Mouse (Mus musculus): ENCODE measurements at regions not wholly inside any gene's neighbourhood (a gene's known extent, or its start where the extent isn't known, plus 50 kb on each side); places are given as distances from the start of the nearest gene placed in this dataset.
A peak's percentile ranks its signal among the peaks of the same experiment; 100 is the strongest.
"Not testable (repeated sequence)": the region's sequence is repeated elsewhere in the genome, so short reads cannot be mapped to it uniquely, and the experiment has no call there.

DNA sequence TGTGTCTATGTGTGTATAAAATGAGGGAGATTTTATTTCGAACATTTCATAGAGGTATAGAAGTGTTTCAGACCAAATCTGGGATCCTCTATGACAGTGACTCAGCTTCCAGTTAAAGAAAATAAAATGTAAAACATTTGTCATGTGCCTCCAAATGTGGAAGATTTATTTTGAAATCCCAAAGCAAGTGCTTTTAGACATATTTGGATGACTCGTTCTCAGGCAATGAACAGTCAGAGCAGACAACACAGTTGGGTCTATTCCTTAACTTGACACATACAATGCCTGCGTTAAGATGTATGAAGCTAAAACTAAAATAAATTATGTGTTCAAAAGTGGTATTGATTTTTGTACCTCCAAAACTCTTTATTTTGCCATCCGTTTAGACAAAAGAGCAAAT is 830.4 kb upstream of the Grm7 start:
- DNase-seq (ENCODE audit: low spot score) (no peak), ATAC-seq (ENCODE audit: low FRiP score) (no peak)
- Histone ChIP-seq H3K27me3 (ENCODE audit: control insufficient read depth, insufficient read depth, low read length) (no peaks in the 10 kb centered on the region), H3K9me3 (ENCODE audit: control insufficient read depth, low read length) (no peaks in the 10 kb centered on the region), H3K4me3 (replicated peaks; ENCODE audit: low read length) (no peak overlapping the region), H3K9ac (no peak overlapping the region), H3K36me3 (replicated peaks; ENCODE audit: control insufficient read depth, insufficient read depth) (no peaks in the 10 kb centered on the region), H3K4me2 (replicated peaks) (no peak overlapping the region), H3K27ac (no peak overlapping the region), H3K4me1 (replicated peaks; ENCODE audit: control insufficient read depth, insufficient read depth, low read length) (no peaks in the 10 kb centered on the region)
- 85% methylated on average over 4 of the region's 4 CpGs for WGBS

GRCm38 (mm10) chr6:109848313-109848712 is 797.1 kb upstream of the Grm7 start:
- Histone ChIP-seq H3K4me3 (replicated peaks; ENCODE audit: low read length) (no peak overlapping the region), H3K27me3 (ENCODE audit: control insufficient read depth, insufficient read depth, low read length) (no peaks in the 10 kb centered on the region), H3K4me1 (replicated peaks; ENCODE audit: control insufficient read depth, insufficient read depth, low read length) (no peaks in the 10 kb centered on the region), H3K27ac (no peak overlapping the region), H3K4me2 (replicated peaks) (no peak overlapping the region), H3K36me3 (replicated peaks; ENCODE audit: control insufficient read depth, insufficient read depth) (no peaks in the 10 kb centered on the region), H3K9me3 (ENCODE audit: control insufficient read depth, low read length) (peaks cover 6% of the 10 kb centered on the region; the same call in 1 of the 2 replicates), H3K9ac (no peak overlapping the region)
- no peak for DNase-seq (ENCODE audit: low spot score)
- ATAC-seq (ENCODE audit: low FRiP score) = no peak
- 86% methylated on average over 3 of the region's 3 CpGs for WGBS

DNA sequence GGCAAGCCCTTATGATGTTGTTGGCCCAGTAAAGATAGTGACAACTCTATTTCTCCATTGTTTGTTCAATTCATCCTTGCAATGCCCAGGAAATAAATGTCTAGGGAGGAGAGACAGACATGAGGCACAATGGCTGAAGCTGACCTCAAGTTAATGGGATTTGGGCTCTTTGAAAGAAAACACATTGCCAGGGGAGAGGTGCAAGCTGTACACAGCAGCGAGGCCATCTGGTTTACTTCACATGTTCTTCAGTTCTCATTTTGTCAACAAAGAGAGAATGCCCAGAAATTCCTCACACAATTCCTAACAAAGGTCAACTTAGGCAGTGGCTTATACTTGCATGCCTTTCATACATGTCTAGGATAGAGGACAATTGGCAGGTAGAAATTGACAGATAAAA is 789.6 kb upstream of the Grm7 start:
- H3K9me3 ChIP-seq (ENCODE audit: control insufficient read depth, low read length) = no peaks in the 10 kb centered on the region
- H3K9ac ChIP-seq = no peak overlapping the region
- WGBS = 73% methylated on average over 1 of the region's 1 CpGs

GRCm38 (mm10) chr6:109863411-109863810 is 782.0 kb upstream of the Grm7 start:
- Histone ChIP-seq H3K4me2 (replicated peaks) (no peak overlapping the region), H3K9me3 (ENCODE audit: control insufficient read depth, low read length) (no peaks in the 10 kb centered on the region), H3K27ac (no peak overlapping the region), H3K4me3 (replicated peaks; ENCODE audit: low read length) (no peak overlapping the region), H3K9ac (no peak overlapping the region), H3K4me1 (replicated peaks; ENCODE audit: control insufficient read depth, insufficient read depth, low read length) (no peaks in the 10 kb centered on the region), H3K27me3 (ENCODE audit: control insufficient read depth, insufficient read depth, low read length) (no peaks in the 10 kb centered on the region), H3K36me3 (replicated peaks; ENCODE audit: control insufficient read depth, insufficient read depth) (no peaks in the 10 kb centered on the region)
- ATAC-seq (ENCODE audit: low FRiP score) (no peak), DNase-seq (ENCODE audit: low spot score) (no peak)
- 85% methylated on average over 4 of the region's 4 CpGs for WGBS

More for the DNA sequence above, 789.6 kb upstream of the Grm7 start:
- Histone ChIP-seq H3K27ac (no peak overlapping the region), H3K27me3 (ENCODE audit: control insufficient read depth, insufficient read depth, low read length) (no peaks in the 10 kb centered on the region), H3K4me3 (replicated peaks; ENCODE audit: low read length) (no peak overlapping the region), H3K4me1 (replicated peaks; ENCODE audit: control insufficient read depth, insufficient read depth, low read length) (no peaks in the 10 kb centered on the region), H3K4me2 (replicated peaks) (no peak overlapping the region), H3K36me3 (replicated peaks; ENCODE audit: control insufficient read depth, insufficient read depth) (no peaks in the 10 kb centered on the region)
- ATAC-seq (ENCODE audit: low FRiP score) = no peak
- DNase-seq (ENCODE audit: low spot score) = no peak

DNA sequence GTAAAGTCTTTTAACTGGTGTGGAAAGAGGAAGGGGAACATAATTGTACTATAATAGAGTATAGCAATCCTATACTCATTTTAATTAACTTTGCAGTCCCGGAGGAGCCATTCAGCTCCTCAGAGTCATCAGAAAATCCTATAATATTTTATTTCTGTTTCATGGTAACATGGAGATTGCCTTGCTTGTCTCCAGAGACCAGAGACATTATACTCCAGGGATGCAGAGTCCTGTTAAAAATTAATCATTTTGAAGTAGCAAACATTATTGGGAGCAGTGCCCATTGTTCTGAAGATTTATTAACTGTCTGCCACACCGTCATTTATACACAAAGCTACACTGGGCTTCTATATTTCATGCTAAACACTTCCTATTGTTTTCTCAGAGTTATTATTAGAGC is 771.2 kb upstream of the Grm7 start:
- WGBS = 41% methylated on average over 2 of the region's 2 CpGs
- Histone ChIP-seq H3K4me3 (replicated peaks; ENCODE audit: low read length) (no peak overlapping the region), H3K9me3 (ENCODE audit: control insufficient read depth, low read length) (no peaks in the 10 kb centered on the region), H3K9ac (no peak overlapping the region), H3K27ac (no peak overlapping the region), H3K36me3 (replicated peaks; ENCODE audit: control insufficient read depth, insufficient read depth) (no peaks in the 10 kb centered on the region), H3K4me1 (replicated peaks; ENCODE audit: control insufficient read depth, insufficient read depth, low read length) (peaks cover 3% of the 10 kb centered on the region; the same call in 1 of the 2 replicates), H3K4me2 (replicated peaks) (no peak overlapping the region), H3K27me3 (ENCODE audit: control insufficient read depth, insufficient read depth, low read length) (no peaks in the 10 kb centered on the region)
- ATAC-seq (ENCODE audit: low FRiP score) = peak; percentile 59; the same call in 1 of the 2 replicates
- peak; percentile 38 for DNase-seq (ENCODE audit: low spot score)

DNA sequence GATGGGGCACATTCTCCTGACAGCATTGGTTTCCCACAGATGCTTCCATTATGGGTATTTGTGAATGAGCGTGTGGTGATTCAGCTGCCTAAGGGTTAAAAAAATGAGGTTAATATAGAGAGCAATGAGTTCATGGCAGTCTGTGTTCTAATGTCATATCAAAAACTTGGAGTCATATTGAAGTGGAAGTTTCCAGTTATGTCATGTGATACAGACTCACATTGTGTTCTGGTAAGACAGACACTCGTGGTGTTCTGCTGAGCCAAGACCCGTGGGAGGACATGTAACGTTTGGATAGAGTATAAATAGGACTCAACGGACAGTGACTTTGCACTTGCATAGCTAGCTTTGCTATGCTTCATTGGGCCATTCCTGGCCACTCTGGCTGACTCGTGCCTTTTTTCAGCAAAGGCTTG is 770.7 kb upstream of the Grm7 start:
- 29% methylated on average over 6 of the region's 6 CpGs for WGBS
- ATAC-seq (ENCODE audit: low FRiP score) = no peak

GRCm38 (mm10) chr6:109875548-109875947 is 769.8 kb upstream of the Grm7 start:
- WGBS = over 99% methylated on average over 3 of the region's 3 CpGs
- not testable (repeated sequence) for H3K4me2 ChIP-seq (replicated peaks); H3K9ac ChIP-seq; H3K4me1 ChIP-seq (replicated peaks; ENCODE audit: control insufficient read depth, insufficient read depth, low read length); ATAC-seq (ENCODE audit: low FRiP score); H3K36me3 ChIP-seq (replicated peaks; ENCODE audit: control insufficient read depth, insufficient read depth); H3K9me3 ChIP-seq (ENCODE audit: control insufficient read depth, low read length); H3K27me3 ChIP-seq (ENCODE audit: control insufficient read depth, insufficient read depth, low read length); H3K27ac ChIP-seq; DNase-seq (ENCODE audit: low spot score); H3K4me3 ChIP-seq (replicated peaks; ENCODE audit: low read length)

More for the DNA sequence above, 770.7 kb upstream of the Grm7 start:
- Histone ChIP-seq H3K9me3 (ENCODE audit: control insufficient read depth, low read length) (no peaks in the 10 kb centered on the region), H3K4me2 (replicated peaks) (no peak overlapping the region), H3K4me1 (replicated peaks; ENCODE audit: control insufficient read depth, insufficient read depth, low read length) (peaks cover 3% of the 10 kb centered on the region; the same call in 1 of the 2 replicates), H3K4me3 (replicated peaks; ENCODE audit: low read length) (no peak overlapping the region), H3K9ac (no peak overlapping the region), H3K27me3 (ENCODE audit: control insufficient read depth, insufficient read depth, low read length) (no peaks in the 10 kb centered on the region), H3K36me3 (replicated peaks; ENCODE audit: control insufficient read depth, insufficient read depth) (no peaks in the 10 kb centered on the region), H3K27ac (no peak overlapping the region)
- DNase-seq (ENCODE audit: low spot score) = no peak

- Histone ChIP-seq H3K4me2 (replicated peaks) (no peak overlapping the region), H3K27ac (no peak overlapping the region), H3K9me3 (ENCODE audit: control insufficient read depth, low read length) (no peaks in the 10 kb centered on the region), H3K4me1 (replicated peaks; ENCODE audit: control insufficient read depth, insufficient read depth, low read length) (peaks cover 3% of the 10 kb centered on the region; the same call in 1 of the 2 replicates), H3K9ac (no peak overlapping the region), H3K36me3 (replicated peaks; ENCODE audit: control insufficient read depth, insufficient read depth) (no peaks in the 10 kb centered on the region), H3K4me3 (replicated peaks; ENCODE audit: low read length) (no peak overlapping the region), H3K27me3 (ENCODE audit: control insufficient read depth, insufficient read depth, low read length) (no peaks in the 10 kb centered on the region)
- WGBS = 92% methylated on average over 1 of the region's 1 CpGs
- ATAC-seq (ENCODE audit: low FRiP score) (no peak), DNase-seq (ENCODE audit: low spot score) (no peak)
Measured at GRCm38 (mm10) chr6:109879145-109879544, 766.2 kb upstream of the Grm7 start.

- H3K4me1 ChIP-seq (replicated peaks; ENCODE audit: control insufficient read depth, insufficient read depth, low read length) = no peaks in the 10 kb centered on the region
- H3K4me2 ChIP-seq (replicated peaks) = no peak overlapping the region
- H3K9me3 ChIP-seq (ENCODE audit: control insufficient read depth, low read length) = no peaks in the 10 kb centered on the region
- DNase-seq (ENCODE audit: low spot score) = no peak
- H3K27ac ChIP-seq = no peak overlapping the region
- H3K27me3 ChIP-seq (ENCODE audit: control insufficient read depth, insufficient read depth, low read length) = no peaks in the 10 kb centered on the region
- H3K9ac ChIP-seq = no peak overlapping the region
- ATAC-seq (ENCODE audit: low FRiP score) = no peak
- H3K36me3 ChIP-seq (replicated peaks; ENCODE audit: control insufficient read depth, insufficient read depth) = no peaks in the 10 kb centered on the region
- no peak overlapping the region for H3K4me3 ChIP-seq (replicated peaks; ENCODE audit: low read length)
Measured at GRCm38 (mm10) chr6:109923780-109924179, 721.6 kb upstream of the Grm7 start.

GRCm38 (mm10) chr6:109948491-109948890 is 696.9 kb upstream of the Grm7 start:
- H3K4me1 ChIP-seq (replicated peaks; ENCODE audit: control insufficient read depth, insufficient read depth, low read length) = peaks cover 9% of the 10 kb centered on the region
- H3K27me3 ChIP-seq (ENCODE audit: control insufficient read depth, insufficient read depth, low read length) = no peaks in the 10 kb centered on the region
- no peak overlapping the region for H3K4me3 ChIP-seq (replicated peaks; ENCODE audit: low read length)
- H3K36me3 ChIP-seq (replicated peaks; ENCODE audit: control insufficient read depth, insufficient read depth) = no peaks in the 10 kb centered on the region
- H3K9me3 ChIP-seq (ENCODE audit: control insufficient read depth, low read length) = no peaks in the 10 kb centered on the region
- ATAC-seq (ENCODE audit: low FRiP score) = no peak
- H3K4me2 ChIP-seq (replicated peaks) = no peak overlapping the region
- H3K9ac ChIP-seq = no peak overlapping the region
- no peak for DNase-seq (ENCODE audit: low spot score)
- no peak overlapping the region for H3K27ac ChIP-seq

Data from hindbrain, embryonic 14.5 days (tissue).